Mouse (Mus musculus): ENCODE measurements around the gene Ccnq. TPM values are rescaled to one million over a fixed set of nuclear protein-coding genes. Genes with fewer than 3 reads are reported as not detected.
"Not testable (repeated sequence)": the region's sequence is repeated elsewhere in the genome, so short reads cannot be mapped to it uniquely, and the experiment has no call there.

Ccnq gene
- total RNA-seq, 4 experiments from 2014 or later: 19.7 to 21.4 (median 20.0) TPM

- no peak for DNase-seq (ENCODE audit: low spot score in 2 of 2)
Measured at GRCm38 (mm10) chr11:78762201-78762600, 10.7 kb upstream of the Ccnq start.

- no peak for DNase-seq (ENCODE audit: low spot score in 2 of 2)
Measured at GRCm38 (mm10) chr11:78761086-78761485, 9.6 kb upstream of the Ccnq start.

- no peak for DNase-seq (ENCODE audit: low spot score in 2 of 2)
Measured at GRCm38 (mm10) chr11:78755299-78755698, 3.8 kb upstream of the Ccnq start.

GRCm38 (mm10) chr11:78754177-78754576 lies 2.6 kb upstream of the Ccnq start:
- not testable (repeated sequence) for DNase-seq (ENCODE audit: low spot score in 2 of 2)

GRCm38 (mm10) chr11:78753183-78753582 lies 1.7 kb upstream of the Ccnq start:
- no peak for DNase-seq (ENCODE audit: low spot score in 2 of 2)

- DNase-seq (ENCODE audit: low spot score in 2 of 2): no peak
Measured at GRCm38 (mm10) chr11:78751843-78752203, 294 bp upstream of the Ccnq start.

- DNase-seq (ENCODE audit: low spot score in 2 of 2): no peak
Measured at GRCm38 (mm10) chr11:78746264-78746663, 5.3 kb downstream of the Ccnq start.

GRCm38 (mm10) chr11:78745475-78745874 lies 6.1 kb downstream of the Ccnq start:
- no peak for DNase-seq (ENCODE audit: low spot score in 2 of 2)

- no peak for DNase-seq (ENCODE audit: low spot score in 2 of 2)
Measured at GRCm38 (mm10) chr11:78742461-78742860, 9.1 kb downstream of the Ccnq start.

- no peak for DNase-seq (ENCODE audit: low spot score in 2 of 2)
Measured at GRCm38 (mm10) chr11:78741958-78742357, 9.6 kb downstream of the Ccnq start.

- DNase-seq (ENCODE audit: low spot score in 2 of 2): no peak
Measured at GRCm38 (mm10) chr11:78739361-78739760, 12.2 kb downstream of the Ccnq start.

- no peak for DNase-seq (ENCODE audit: low spot score in 2 of 2)
Measured at GRCm38 (mm10) chr11:78736877-78737408, 14.6 kb downstream of the Ccnq start.

- no peak for DNase-seq (ENCODE audit: low spot score in 2 of 2)
Measured at GRCm38 (mm10) chr11:78735168-78735567, 16.4 kb downstream of the Ccnq start.

- DNase-seq (ENCODE audit: low spot score in 2 of 2): no peak
Measured at GRCm38 (mm10) chr11:78732619-78733018, 18.9 kb downstream of the Ccnq start.

- DNase-seq (ENCODE audit: low spot score in 2 of 2): no peak
Measured at GRCm38 (mm10) chr11:78730902-78731301, 20.6 kb downstream of the Ccnq start.

GRCm38 (mm10) chr11:78728041-78728440 lies 23.5 kb downstream of the Ccnq start:
- DNase-seq (ENCODE audit: low spot score in 2 of 2): no peak

- DNase-seq (ENCODE audit: low spot score in 2 of 2): no peak
Measured at GRCm38 (mm10) chr11:78726366-78726765, 25.2 kb downstream of the Ccnq start.

- no peak for DNase-seq (ENCODE audit: low spot score in 2 of 2)
Measured at GRCm38 (mm10) chr11:78724792-78725191, 26.7 kb downstream of the Ccnq start.

- no peak for DNase-seq (ENCODE audit: low spot score in 2 of 2)
Measured at GRCm38 (mm10) chr11:78721419-78721818, 30.1 kb downstream of the Ccnq start.

GRCm38 (mm10) chr11:78717655-78718054 lies 33.9 kb downstream of the Ccnq start:
- no peak for DNase-seq (ENCODE audit: low spot score in 2 of 2)

GRCm38 (mm10) chr11:78708642-78709041 lies 42.9 kb downstream of the Ccnq start:
- DNase-seq (ENCODE audit: low spot score in 2 of 2): no peak

- DNase-seq (ENCODE audit: low spot score in 2 of 2): no peak
Measured at GRCm38 (mm10) chr11:78706026-78706425, 45.5 kb downstream of the Ccnq start.

GRCm38 (mm10) chr11:78703085-78703484 lies 48.4 kb downstream of the Ccnq start:
- DNase-seq (ENCODE audit: low spot score in 2 of 2): no peak

GRCm38 (mm10) chr11:78702319-78702718 lies 49.2 kb downstream of the Ccnq start:
- no peak for DNase-seq (ENCODE audit: low spot score in 2 of 2)

Data from layer of hippocampus, adult 8-10 months (tissue).